Mouse (Mus musculus) stomach, postnatal 0 days (tissue): ENCODE data around the gene Prr19.

Experiments used
- CTCF ChIP-seq: IDR thresholded peaks from 2 replicates; pipeline ENCODE4 v1.5.1; 2016; ENCODE audit warnings: antibody characterized with exemption, low read depth, mild to moderate bottlenecking, moderate library complexity
- EP300 ChIP-seq: optimal IDR thresholded peaks from 2 replicates; pipeline ENCODE3; 2016; ENCODE audit warnings: antibody characterized with exemption

DNA sequence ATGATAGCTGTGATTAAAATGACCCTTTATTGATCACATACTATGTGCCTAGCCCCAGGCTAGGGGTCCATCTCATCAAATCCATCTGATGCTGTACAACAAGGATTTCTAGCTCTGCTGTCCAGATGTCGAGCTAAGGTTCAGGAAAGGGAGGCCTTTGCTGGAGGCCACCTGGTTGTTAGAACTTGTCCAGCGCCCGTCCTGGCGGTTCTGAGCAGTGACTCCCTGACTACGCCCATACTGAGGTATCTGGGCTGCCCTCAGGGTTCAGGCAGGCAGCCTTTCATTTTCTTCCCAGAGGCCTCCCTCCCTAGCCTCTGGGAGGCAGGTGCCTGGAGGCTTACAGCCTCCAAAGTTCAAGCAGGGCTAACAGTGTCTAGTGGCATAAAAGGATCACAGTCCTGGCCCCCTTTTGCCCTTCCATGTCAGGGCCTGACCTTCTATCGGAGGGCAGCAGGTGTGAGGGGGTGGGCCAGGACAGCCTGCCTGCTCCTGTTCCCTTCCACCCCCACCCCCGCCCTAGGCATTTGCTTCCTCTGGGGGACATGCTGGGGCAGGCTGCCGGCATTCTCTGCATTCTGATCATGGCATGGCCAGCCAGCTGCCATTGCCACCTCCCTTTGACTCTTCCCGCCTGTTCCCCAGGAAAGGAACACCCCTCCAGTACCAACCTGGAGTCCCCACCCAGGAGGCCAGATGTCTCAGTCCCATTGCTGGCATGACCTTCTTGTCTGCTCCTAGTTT, 25.5 kb upstream of the Prr19 start:
- no peak for TF ChIP-seq CTCF
- TF ChIP-seq EP300: peak; percentile 42
